Mouse (Mus musculus) MEL (cell line): ENCODE results near the gene Galnt2. TPM values are rescaled to one million over a fixed set of nuclear protein-coding genes. Genes with fewer than 3 reads are reported as not detected.

ENCODE experiments used
- DNase-seq: peaks from one replicate; pipeline ENCODE4 v3.0.0; 2011; ENCODE audit warnings: low read depth, low spot score
- H3K27ac ChIP-seq: 2 replicates; pipeline ENCODE4 v1.5.1; 2012; ENCODE audit warnings: low read depth, mild to moderate bottlenecking, control low read depth, low read length, moderate library complexity; ENCODE audit not compliant: control insufficient read depth
- H3K27me3 ChIP-seq, 2 experiments: fragments of 150-350 bp in 1 of 2; sonication (generic) in 1 of 2; 2 replicates each; pipeline ENCODE4 v1.6.1; 2012; ENCODE audit warnings: low read length in 2 of 2, mild to moderate bottlenecking in 2 of 2, improper control_type of control experiment in 1 of 2, moderate library complexity in 1 of 2; ENCODE audit not compliant: insufficient read depth in 2 of 2, control insufficient read depth in 1 of 2
- H3K36me3 ChIP-seq, 2 experiments: 2 replicates each; pipeline ENCODE4 v1.6.1; 2012 to 2014; ENCODE audit warnings: low read length in 2 of 2, improper control_type of control experiment in 1 of 2, inconsistent platforms in 1 of 2, mild to moderate bottlenecking in 1 of 2; ENCODE audit not compliant: insufficient read depth in 2 of 2, control insufficient read depth in 1 of 2
- H3K4me1 ChIP-seq, 2 experiments: fragments of 150-350 bp in 1 of 2; sonication (generic) in 1 of 2; 2 replicates each; pipeline ENCODE4 v1.6.1; 2012; ENCODE audit warnings: low read length in 2 of 2, improper control_type of control experiment in 1 of 2, mild to moderate bottlenecking in 1 of 2; ENCODE audit not compliant: insufficient read depth in 2 of 2, control insufficient read depth in 1 of 2
- H3K4me3 ChIP-seq, 2 experiments: fragments of 150-350 bp in 1 of 2; sonication (generic) in 1 of 2; 2 replicates each; pipeline ENCODE4 v1.5.1; 2012; ENCODE audit warnings: low read depth in 2 of 2, low read length in 2 of 2, mild to moderate bottlenecking in 2 of 2, moderate library complexity in 2 of 2, control low read depth in 1 of 2, improper control_type of control experiment in 1 of 2; ENCODE audit not compliant: control insufficient read depth in 1 of 2, insufficient read depth in 1 of 2
- H3K79me2 ChIP-seq: 2 replicates; pipeline ENCODE4 v1.6.1; 2012; ENCODE audit warnings: mild to moderate bottlenecking, low read length, moderate library complexity; ENCODE audit not compliant: control insufficient read depth, poor library complexity, insufficient read depth
- H3K9ac ChIP-seq: 2 replicates; pipeline ENCODE4 v1.6.1; 2012; ENCODE audit warnings: low read depth, mild to moderate bottlenecking, control low read depth, low read length, moderate library complexity; ENCODE audit not compliant: control insufficient read depth, poor library complexity, severe bottlenecking
- H3K9me3 ChIP-seq: fragments of 150-350 bp; sonication (generic); replicated peaks from 2 replicates; pipeline ENCODE4 v1.6.1; 2012; ENCODE audit warnings: mild to moderate bottlenecking, low read length, improper control_type of control experiment, moderate library complexity; ENCODE audit not compliant: insufficient read depth
- CHD1 ChIP-seq: IDR thresholded peaks from 2 replicates; pipeline ENCODE4 v1.6.1; 2012; ENCODE audit warnings: low read depth, mild to moderate bottlenecking, inconsistent platforms, low read length, improper control_type of control experiment
- E2F4 ChIP-seq: IDR thresholded peaks from 2 replicates; pipeline ENCODE4 v1.6.1; 2011; ENCODE audit warnings: low read depth, low read length, improper control_type of control experiment, borderline replicate concordance
- ELF1 ChIP-seq: IDR thresholded peaks from 2 replicates; pipeline ENCODE4 v1.6.1; 2014; ENCODE audit warnings: low read depth, mild to moderate bottlenecking, inconsistent platforms, low read length, improper control_type of control experiment, moderate library complexity
- EP300 ChIP-seq, 2 experiments: IDR thresholded peaks; 2 replicates each; pipeline ENCODE4 v1.6.1; 2011; ENCODE audit warnings: improper control_type of control experiment in 2 of 2, low read length in 2 of 2, low read depth in 1 of 2, mild to moderate bottlenecking in 1 of 2
- ETS1 ChIP-seq: IDR thresholded peaks from 2 replicates; pipeline ENCODE4 v1.6.1; 2012; ENCODE audit warnings: low read depth, mild to moderate bottlenecking, inconsistent platforms, low read length, improper control_type of control experiment, moderate library complexity
- GABPA ChIP-seq: IDR thresholded peaks from 2 replicates; pipeline ENCODE4 v1.6.1; 2012; ENCODE audit warnings: low read depth, mild to moderate bottlenecking, inconsistent platforms, low read length, improper control_type of control experiment, moderate library complexity
- HCFC1 ChIP-seq: IDR thresholded peaks from 2 replicates; pipeline ENCODE4 v1.6.1; 2012; ENCODE audit warnings: low read depth, mild to moderate bottlenecking, inconsistent platforms, low read length, improper control_type of control experiment, moderate library complexity
- JUND ChIP-seq: IDR thresholded peaks from 2 replicates; pipeline ENCODE4 v1.6.1; 2011; ENCODE audit warnings: low read depth, mild to moderate bottlenecking, improper control_type of control experiment, low read length
- KAT2A ChIP-seq: conservative IDR thresholded peaks from 2 replicates; pipeline ENCODE4 v1.6.1; 2012; ENCODE audit warnings: low read depth, low read length, improper control_type of control experiment, inconsistent platforms
- MAFK ChIP-seq: IDR thresholded peaks from 2 replicates; pipeline ENCODE4 v1.6.1; 2011; ENCODE audit warnings: low read depth, mild to moderate bottlenecking, low read length, improper control_type of control experiment, borderline replicate concordance
- MAX ChIP-seq: IDR thresholded peaks from 2 replicates; pipeline ENCODE4 v1.6.1; 2011; ENCODE audit warnings: low read length, improper control_type of control experiment
- MXI1 ChIP-seq: IDR thresholded peaks from 2 replicates; pipeline ENCODE4 v1.6.1; 2011; ENCODE audit warnings: mild to moderate bottlenecking, low read depth, low read length, improper control_type of control experiment
- MYB ChIP-seq: IDR thresholded peaks from 2 replicates; pipeline ENCODE4 v1.6.1; 2011; ENCODE audit warnings: mild to moderate bottlenecking, low read depth, low read length, improper control_type of control experiment
- MYC ChIP-seq: IDR thresholded peaks from 2 replicates; pipeline ENCODE4 v1.6.1; 2011; ENCODE audit warnings: low read depth, mild to moderate bottlenecking, low read length, improper control_type of control experiment, moderate library complexity
- NELFE ChIP-seq: IDR thresholded peaks from 2 replicates; pipeline ENCODE4 v1.6.1; 2011; ENCODE audit warnings: low read depth, low read length, improper control_type of control experiment
- NRF1 ChIP-seq: IDR thresholded peaks from 2 replicates; pipeline ENCODE4 v1.6.1; 2014; ENCODE audit warnings: low read depth, mild to moderate bottlenecking, inconsistent platforms, low read length, improper control_type of control experiment, moderate library complexity; ENCODE audit not compliant: poor library complexity, insufficient read depth, severe bottlenecking
- POLR2A ChIP-seq, 2 experiments: IDR thresholded peaks; 2 replicates each; pipeline ENCODE4 v1.6.1; 2011 to 2012; ENCODE audit warnings: low read length in 2 of 2, mild to moderate bottlenecking in 2 of 2, control low read depth in 1 of 2, improper control_type of control experiment in 1 of 2, low read depth in 1 of 2, moderate library complexity in 1 of 2; ENCODE audit not compliant: control insufficient read depth in 1 of 2, insufficient read depth in 1 of 2, poor library complexity in 1 of 2
- POLR2AphosphoS2 ChIP-seq: IDR thresholded peaks from 2 replicates; pipeline ENCODE4 v1.6.1; 2011; ENCODE audit warnings: low read length, improper control_type of control experiment
- POLR2AphosphoS5 ChIP-seq: IDR thresholded peaks from 2 replicates; pipeline ENCODE4 v1.6.1; 2012; ENCODE audit warnings: low read depth, borderline replicate concordance, mild to moderate bottlenecking, inconsistent platforms, low read length, moderate library complexity, mixed read lengths
- RAD21 ChIP-seq: IDR thresholded peaks from 2 replicates; pipeline ENCODE4 v1.6.1; 2011; ENCODE audit warnings: mild to moderate bottlenecking, low read depth, low read length, improper control_type of control experiment
- RCOR1 ChIP-seq: IDR thresholded peaks from 2 replicates; pipeline ENCODE4 v1.6.1; 2012; ENCODE audit warnings: low read depth, mild to moderate bottlenecking, inconsistent platforms, low read length, improper control_type of control experiment
- SMC3 ChIP-seq: IDR thresholded peaks from 2 replicates; pipeline ENCODE4 v1.6.1; 2011; ENCODE audit warnings: low read depth, low read length, improper control_type of control experiment
- TAL1 ChIP-seq: IDR thresholded peaks from 2 replicates; pipeline ENCODE4 v1.6.1; 2012; ENCODE audit warnings: mild to moderate bottlenecking, inconsistent platforms, low read length, moderate library complexity, mixed read lengths
- TCF12 ChIP-seq: IDR thresholded peaks from 2 replicates; pipeline ENCODE4 v1.6.1; 2014; ENCODE audit warnings: low read depth, mild to moderate bottlenecking, inconsistent platforms, low read length, improper control_type of control experiment, moderate library complexity
- USF1 ChIP-seq: IDR thresholded peaks from 2 replicates; pipeline ENCODE4 v1.6.1; 2014; ENCODE audit warnings: low read depth, mild to moderate bottlenecking, inconsistent platforms, low read length, improper control_type of control experiment, moderate library complexity
- USF2 ChIP-seq, 2 experiments: IDR thresholded peaks; 2 replicates each; pipeline ENCODE4 v1.6.1; 2011 to 2012; ENCODE audit warnings: improper control_type of control experiment in 2 of 2, low read length in 2 of 2, borderline replicate concordance in 1 of 2, inconsistent platforms in 1 of 2, low read depth in 1 of 2, mild to moderate bottlenecking in 1 of 2; ENCODE audit not compliant: insufficient read depth in 1 of 2
- ZC3H11A ChIP-seq: IDR thresholded peaks from 2 replicates; pipeline ENCODE4 v1.6.1; 2012; ENCODE audit warnings: low read depth, mild to moderate bottlenecking, inconsistent platforms, low read length, improper control_type of control experiment
- ZKSCAN1 ChIP-seq: IDR thresholded peaks from 2 replicates; pipeline ENCODE4 v1.6.1; 2012; ENCODE audit warnings: low read depth, mild to moderate bottlenecking, inconsistent platforms, low read length, improper control_type of control experiment, moderate library complexity
- ZMIZ1 ChIP-seq: IDR thresholded peaks from 2 replicates; pipeline ENCODE4 v1.6.1; 2012; ENCODE audit warnings: low read depth, mild to moderate bottlenecking, inconsistent platforms, low read length, improper control_type of control experiment, moderate library complexity
- polyA plus RNA-seq, 2 experiments: library from polyadenylated mRNA; stranded (reverse) in 1 of 2; unstranded in 1 of 2; fragments of >175 nt in 1 of 2; fragments of >200 nt in 1 of 2; gene quantifications; 2 replicates each; pipeline versions ENCODE4 v1.2.1 to v1.2.4; 2012; ENCODE audit warnings: low replicate concordance in 2 of 2, low read depth in 1 of 2; ENCODE audit not compliant: insufficient read length in 2 of 2, insufficient read depth in 1 of 2, missing spikeins in 1 of 2
- total RNA-seq: library from RNA; depleted of rRNA; stranded (reverse); fragments of 300-350 nt; gene quantifications from 2 replicates; pipeline ENCODE4 v1.2.3, GENCODE M21; 2012

Galnt2 gene
- total and polyA plus RNA-seq, 3 experiments: 12.0 to 14.5 TPM; not detected in 1

GRCm38 (mm10) chr8:124373753-124374152 is 142.6 kb downstream of the Galnt2 start:
- Histone ChIP-seq H3K9ac (no peak overlapping the region), H3K27me3 (no peaks in the 10 kb centered on the region), H3K4me1 (no peaks in the 10 kb centered on the region)

GRCm38 (mm10) chr8:124375168-124375567 is 144.0 kb downstream of the Galnt2 start:
- no peaks in the 10 kb centered on the region for H3K79me2 ChIP-seq
- no peaks in the 10 kb centered on the region for H3K9me3 ChIP-seq
- H3K4me1 ChIP-seq: no peaks in the 10 kb centered on the region
- no peak overlapping the region for H3K9ac ChIP-seq
- H3K36me3 ChIP-seq: no peaks in the 10 kb centered on the region
- H3K27me3 ChIP-seq: no peaks in the 10 kb centered on the region
- H3K4me3 ChIP-seq: no peak overlapping the region
- TF ChIP-seq KAT2A: no peak
- no peak for TF ChIP-seq TAL1
- TF ChIP-seq HCFC1: no peak
- TF ChIP-seq MAFK: no peak
- TF ChIP-seq MXI1: no peak
- TF ChIP-seq SMC3: no peak
- no peak for TF ChIP-seq TCF12
- TF ChIP-seq ELF1: no peak
- TF ChIP-seq JUND: no peak
- TF ChIP-seq USF2 (IDR thresholded peaks at IDR 0.05; ENCODE audit: borderline replicate concordance in 1 of 2, insufficient read depth in 1 of 2, low read depth in 1 of 2, low read length in 2 of 2): no peak
- TF ChIP-seq RAD21: no peak
- no peak for TF ChIP-seq POLR2AphosphoS5
- no peak for TF ChIP-seq ZKSCAN1
- TF ChIP-seq RCOR1: no peak
- TF ChIP-seq ZC3H11A: no peak
- TF ChIP-seq POLR2AphosphoS2: no peak
- no peak for TF ChIP-seq USF1
- no peak for TF ChIP-seq NRF1
- TF ChIP-seq ETS1: no peak
- no peak for TF ChIP-seq MYC
- no peak overlapping the region for H3K27ac ChIP-seq
- DNase-seq: no peak

More at GRCm38 (mm10) chr8:124373753-124374152, 142.6 kb downstream of the Galnt2 start:
- H3K36me3 ChIP-seq: no peaks in the 10 kb centered on the region
- no peak for DNase-seq
- TF ChIP-seq E2F4: no peak
- no peak for TF ChIP-seq ZMIZ1
- TF ChIP-seq MYB: no peak
- no peak for TF ChIP-seq MAX
- TF ChIP-seq CHD1: no peak
- TF ChIP-seq POLR2A (IDR thresholded peaks at IDR 0.05; ENCODE audit: control insufficient read depth in 1 of 2, insufficient read depth in 1 of 2, low read depth in 1 of 2, low read length in 2 of 2, poor library complexity in 1 of 2): no peak
- no peak for TF ChIP-seq ETS1
- no peak for TF ChIP-seq SMC3
- no peak for TF ChIP-seq JUND
- no peak for TF ChIP-seq NELFE
- no peak for TF ChIP-seq POLR2AphosphoS2
- TF ChIP-seq NRF1: no peak
- TF ChIP-seq ZC3H11A: no peak
- TF ChIP-seq MAFK: no peak
- no peak for TF ChIP-seq RCOR1
- no peak for TF ChIP-seq HCFC1
- TF ChIP-seq TCF12: no peak
- TF ChIP-seq EP300 (IDR thresholded peaks at IDR 0.05; ENCODE audit: low read depth in 1 of 2, low read length in 2 of 2): no peak
- no peak for TF ChIP-seq GABPA
- TF ChIP-seq, all 39 proteins: peak for 0
- Histone ChIP-seq H3K4me3 (no peak overlapping the region), H3K9me3 (no peaks in the 10 kb centered on the region), H3K27ac (no peak overlapping the region), H3K79me2 (no peaks in the 10 kb centered on the region)
